In the genomic region with DNA sequence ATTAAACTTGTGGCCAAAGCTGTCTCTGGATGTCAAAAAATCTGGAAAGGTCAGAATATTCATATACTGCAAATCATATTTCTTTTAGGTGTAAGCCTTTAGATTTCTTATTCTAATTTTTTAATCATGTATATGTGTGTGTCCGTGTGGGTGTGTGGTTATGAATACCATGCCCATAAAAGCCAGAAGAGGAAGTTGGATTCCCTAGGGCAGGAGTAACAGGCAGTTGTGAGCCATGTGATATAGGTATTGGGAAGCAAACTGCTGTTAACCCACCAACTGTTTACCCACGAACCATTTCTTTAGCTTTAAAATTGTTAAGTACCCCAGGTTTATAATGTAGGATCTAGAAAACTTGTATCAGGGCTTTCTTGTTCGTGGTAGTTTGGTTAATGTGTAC, we compare ENCODE assay signal across 13 mouse cellular contexts.
"Had no signal": no experiment of that assay in that cellular context is flagged by ENCODE, and none has a peak within 500 bp of the region (broad histone marks: within the 10 kb centered on the region; RNA-seq: fewer than 3 reads in every experiment).

No protein-coding gene starts in this region.

- ATAC-seq: midbrain, embryonic 13.5 days; midbrain, embryonic 15.5 days had no signal

- DNase-seq: lung, adult 18-20 months; lung, embryonic 14.5 days; lung, postnatal 10 days; lung, postnatal 4 days; right cerebral cortex, adult 18-20 months; right cerebral cortex, postnatal 25 days; right cerebral cortex, postnatal 4 days; spleen, adult 18-20 months; thymus, adult 2 months; thymus, postnatal 25 days; thymus, postnatal 4 days had no signal
